Comparison of ENCODE assay signal across 10 mouse cellular contexts in genomic region chr5:36869186-36869577, GRCm38 (mm10). TPM values are rescaled to one million over a fixed set of nuclear protein-coding genes. Genes with fewer than 3 reads are reported as not detected.
A peak's percentile ranks its signal among the peaks of the same experiment; 100 is the strongest.
DNase-seq lines count a peak whose midpoint lies in the region; ATAC-seq and TF ChIP-seq lines count a peak whose summit lies in the region.
"Had no signal": no experiment of that assay in that cellular context is flagged by ENCODE, and none has a peak within 500 bp of the region (broad histone marks: within the 10 kb centered on the region; RNA-seq: fewer than 3 reads in every experiment).

No protein-coding gene starts in this region.

- no peak for TF ChIP-seq CTCF in layer of hippocampus, adult 2 months (conservative IDR thresholded peaks at IDR 0.05)

- WGBS in hindbrain, embryonic 11.5 days, result 4% methylated on average over 7 of the region's 7 CpGs
- WGBS in neural tube, embryonic 13.5 days, result under 1% methylated on average over 7 of the region's 7 CpGs

- H3K9ac ChIP-seq in hindbrain, embryonic 11.5 days (ENCODE audit: low read depth, low read length), result peak overlapping the region; percentile 31; the same call in 1 of the 2 replicates
- H3K9ac ChIP-seq in neural tube, embryonic 13.5 days, result peak overlapping the region; percentile 86

- no peak for DNase-seq in layer of hippocampus, adult 2 months (ENCODE audit: low spot score in 2 of 2)
- no peak for DNase-seq in layer of hippocampus, adult 9-11 months
- DNase-seq in cerebellum, postnatal 10 days, result peak; percentile 70 to 80
- peak; percentile 42 for DNase-seq in hindbrain, embryonic 11.5 days (ENCODE audit: low spot score)
- DNase-seq in gastrocnemius, postnatal 14 days, result no peak
- DNase-seq in thymus, postnatal 14 days, result no peak
- no peak for DNase-seq in lung, postnatal 14 days
- DNase-seq: gastrocnemius, postnatal 25 days had no signal

- H3K9me3 ChIP-seq in hindbrain, embryonic 11.5 days (ENCODE audit: control insufficient read depth, low read length), result no peaks in the 10 kb centered on the region
- no peaks in the 10 kb centered on the region for H3K9me3 ChIP-seq in neural tube, embryonic 13.5 days

- peaks cover 14% of the 10 kb centered on the region for H3K4me1 ChIP-seq in hindbrain, embryonic 11.5 days (replicated peaks; ENCODE audit: control insufficient read depth, insufficient read depth, low read length)
- peaks cover 39% of the 10 kb centered on the region for H3K4me1 ChIP-seq in neural tube, embryonic 13.5 days (replicated peaks)

- intact Hi-C loops in gastrocnemius, postnatal 14 days (cut with DNase I; ENCODE audit: low total_unique reads), result no loop called here

- no peaks in the 10 kb centered on the region for H3K36me3 ChIP-seq in hindbrain, embryonic 11.5 days (ENCODE audit: control insufficient read depth, insufficient read depth, low read length)
- no peaks in the 10 kb centered on the region for H3K36me3 ChIP-seq in neural tube, embryonic 13.5 days

- H3K27ac ChIP-seq in layer of hippocampus, adult 2 months, result peak overlapping the region; percentile 99
- no peak overlapping the region for H3K27ac ChIP-seq in hindbrain, embryonic 11.5 days (ENCODE audit: low read depth, low read length)
- peak overlapping the region; percentile 88 for H3K27ac ChIP-seq in neural tube, embryonic 13.5 days (replicated peaks)

- H3K4me3 ChIP-seq in layer of hippocampus, adult 2 months, result peak overlapping the region; percentile 83
- H3K4me3 ChIP-seq in hindbrain, embryonic 11.5 days (ENCODE audit: low read depth, low read length), result peak overlapping the region; percentile 41
- H3K4me3 ChIP-seq in neural tube, embryonic 13.5 days, result peak overlapping the region; percentile 63
- H3K4me3 ChIP-seq: megakaryocyte, embryonic 14.5 days had no signal

- H3K4me2 ChIP-seq in hindbrain, embryonic 11.5 days (replicated peaks; ENCODE audit: low read depth, low read length), result peak overlapping the region; percentile 84
- peak overlapping the region; percentile 80 for H3K4me2 ChIP-seq in neural tube, embryonic 13.5 days

- peaks cover 58% of the 10 kb centered on the region for H3K27me3 ChIP-seq in hindbrain, embryonic 11.5 days (ENCODE audit: control insufficient read depth, insufficient read depth, low read length)
- peaks cover 89% of the 10 kb centered on the region for H3K27me3 ChIP-seq in neural tube, embryonic 13.5 days

- no peak for ATAC-seq in hindbrain, embryonic 11.5 days (ENCODE audit: low FRiP score)
- peak; percentile 36; the same call in 1 of the 2 replicates for ATAC-seq in neural tube, embryonic 13.5 days (ENCODE audit: low read depth)

RNA-seq across cellular contexts. Expression of gene Ppp2r2c, which starts 0.9 kb away (rescaled TPM):
- 100 to 1,000 TPM; 375 to 387 TPM for total RNA-seq in layer of hippocampus, adult 2 months (2021)
- polyA plus RNA-seq in hindbrain, embryonic 11.5 days (2014; fragmentation: Nextera tagmentation; extraction: Ambion mirVana), result 1.9 and 3.3 TPM in 2 replicates
- 43.1 and 44.8 TPM in 2 replicates for polyA plus RNA-seq in neural tube, embryonic 13.5 days (2015; fragmentation: Nextera tagmentation; extraction: Ambion mirVana)
- total RNA-seq in gastrocnemius, postnatal 14 days (2021), result under 1 TPM; 0.24 to 0.70 TPM

RNA-seq across cellular contexts. Expression of gene Man2b2, which starts 38.7 kb away (rescaled TPM):
- 10 to 100 TPM; 29.5 to 31.9 TPM for total RNA-seq in layer of hippocampus, adult 2 months (2021)
- 10.4 and 12.2 TPM in 2 replicates for polyA plus RNA-seq in hindbrain, embryonic 11.5 days (2014; fragmentation: Nextera tagmentation; extraction: Ambion mirVana)
- polyA plus RNA-seq in neural tube, embryonic 13.5 days (2015; fragmentation: Nextera tagmentation; extraction: Ambion mirVana), result 11.9 and 12.9 TPM in 2 replicates
- total RNA-seq in gastrocnemius, postnatal 14 days (2021), result 1 to 10 TPM; 6.8 to 9.1 TPM

Comparison
In these comparisons a context has a peak if more than half of its experiments do, and no peak if none do; other contexts are left out.
1. DNase-seq: peak in cerebellum, postnatal 10 days (2 of 2) and hindbrain, embryonic 11.5 days (single experiment); none in layer of hippocampus, adult 2 months (0 of 2), layer of hippocampus, adult 9-11 months (single experiment), gastrocnemius, postnatal 14 days (single experiment), thymus, postnatal 14 days (single experiment) and lung, postnatal 14 days (single experiment).
2. RNA of gene Ppp2r2c, which starts 0.9 kb away (total RNA-seq): 375 to 387 TPM in layer of hippocampus, adult 2 months; 0.24 to 0.70 TPM in gastrocnemius, postnatal 14 days; every median in the first group is over 100 times any median in the second.
3. Peak in every context shown above with its lines, with median percentiles within 50 percentile points of each other: H3K4me3 ChIP-seq.